Mouse (Mus musculus) neural tube, embryonic 13.5 days (tissue): Measurements from ENCODE around the gene Tmem174. TPM values are rescaled to one million over a fixed set of nuclear protein-coding genes. Genes with fewer than 3 reads are reported as not detected.

Experiments used
- ATAC-seq: fragments of 200-750 bp; cut with Nextera tagmentation; 2 replicates; pipeline ENCODE4 v1.8.0; 2017; ENCODE audit warnings: low read depth, mild to moderate bottlenecking, moderate TSS enrichment, moderate library complexity
- H3K27ac ChIP-seq: fragments of 300-500 bp; sonication (generic); replicated peaks from 2 replicates; pipeline ENCODE4 v1.5.1; 2015; ENCODE audit warnings: moderate library complexity, mild to moderate bottlenecking, inconsistent platforms
- H3K27me3 ChIP-seq: fragments of 300-500 bp; sonication (generic); 2 replicates; pipeline ENCODE4 v1.6.1; 2015; ENCODE audit warnings: mild to moderate bottlenecking, inconsistent platforms
- H3K36me3 ChIP-seq: fragments of 300-500 bp; sonication (generic); 2 replicates; pipeline ENCODE4 v1.6.1; 2015; ENCODE audit warnings: mild to moderate bottlenecking, inconsistent platforms
- H3K4me1 ChIP-seq: fragments of 300-500 bp; sonication (generic); replicated peaks from 2 replicates; pipeline ENCODE4 v1.6.1; 2015; ENCODE audit warnings: inconsistent platforms
- H3K4me2 ChIP-seq: fragments of 300-500 bp; sonication (generic); 2 replicates; pipeline ENCODE4 v1.6.1; 2015; ENCODE audit warnings: inconsistent platforms, mild to moderate bottlenecking, moderate library complexity
- H3K4me3 ChIP-seq: fragments of 300-500 bp; sonication (generic); 2 replicates; pipeline ENCODE4 v1.5.1; 2015; ENCODE audit warnings: mild to moderate bottlenecking, inconsistent platforms
- H3K9ac ChIP-seq: fragments of 300-500 bp; sonication (generic); 2 replicates; pipeline ENCODE4 v1.6.1; 2015; ENCODE audit warnings: moderate library complexity, mild to moderate bottlenecking, inconsistent platforms
- H3K9me3 ChIP-seq: fragments of 300-500 bp; sonication (generic); 2 replicates; pipeline ENCODE4 v1.6.1; 2016; ENCODE audit warnings: inconsistent platforms
- WGBS: fragments of 180-500 bp; shearing (Covaris S2); methylation state at CpG from one replicate; pipeline ENCODE4 v1.1.7; 2015; 5-methylcytosine and 5-hydroxymethylcytosine counted together
- polyA plus RNA-seq: library from polyadenylated mRNA; unstranded; fragments of >200 nt; fragmentation: Nextera tagmentation; extraction: Ambion mirVana; gene quantifications from 2 replicates; pipeline ENCODE4 v1.2.1, GENCODE M21; 2015

Gene Tmem174
- not detected in 2 replicates for polyA plus RNA-seq

GRCm38 (mm10) chr13:98637145-98637544 lies at the start of gene Tmem174:
Gene Tmem174, minus strand, starts transcription at chr13:98637410.
- Histone ChIP-seq H3K9ac (no peak within 1 kb of the TSS), H3K27ac (no peak within 1 kb of the TSS), H3K9me3 (no peaks in the 10 kb centered on the region), H3K4me1 (no peaks in the 10 kb centered on the region), H3K36me3 (no peaks in the 10 kb centered on the region), H3K4me2 (0 out of 2 replicates have a peak within 1 kb of the TSS, but pooled peaks have one; percentile 3), H3K27me3 (no peaks in the 10 kb centered on the region; the same call in 1 of the 2 replicates), H3K4me3 (no peak within 1 kb of the TSS)
- ATAC-seq, result no peak
- WGBS, result 91% methylated on average over 12 of the region's 12 CpGs

GRCm38 (mm10) chr13:98684144-98684900 lies 47.1 kb upstream of the Tmem174 start:
- Histone ChIP-seq H3K36me3 (no peaks in the 10 kb centered on the region), H3K4me2 (no peak overlapping the region), H3K27me3 (no peaks in the 10 kb centered on the region), H3K9me3 (0 out of 2 replicates have a peak, but pooled peaks cover 3% of the 10 kb centered on the region), H3K4me3 (no peak overlapping the region), H3K9ac (no peak overlapping the region), H3K4me1 (peaks cover 9% of the 10 kb centered on the region), H3K27ac (no peak overlapping the region)
- 52% methylated on average over 9 of the region's 9 CpGs for WGBS
- no peak for ATAC-seq

GRCm38 (mm10) chr13:98683412-98683811 lies 46.2 kb upstream of the Tmem174 start:
- no peaks in the 10 kb centered on the region for H3K36me3 ChIP-seq
- peaks cover 9% of the 10 kb centered on the region for H3K4me1 ChIP-seq
- H3K27ac ChIP-seq, result no peak overlapping the region
- WGBS, result 80% methylated on average over 2 of the region's 2 CpGs
- no peak overlapping the region for H3K4me3 ChIP-seq
- H3K27me3 ChIP-seq, result no peaks in the 10 kb centered on the region
- no peak overlapping the region for H3K4me2 ChIP-seq
- H3K9ac ChIP-seq, result no peak overlapping the region
- ATAC-seq, result no peak
- H3K9me3 ChIP-seq, result 0 out of 2 replicates have a peak, but pooled peaks cover 3% of the 10 kb centered on the region

GRCm38 (mm10) chr13:98680470-98681060 lies 43.4 kb upstream of the Tmem174 start:
- Histone ChIP-seq H3K9ac (no peak overlapping the region), H3K36me3 (no peaks in the 10 kb centered on the region), H3K9me3 (0 out of 2 replicates have a peak, but pooled peaks cover 3% of the 10 kb centered on the region), H3K4me3 (no peak overlapping the region), H3K27me3 (no peaks in the 10 kb centered on the region), H3K27ac (no peak overlapping the region), H3K4me2 (no peak overlapping the region), H3K4me1 (no peaks in the 10 kb centered on the region)
- ATAC-seq, result no peak
- 88% methylated on average over 5 of the region's 5 CpGs for WGBS

- 55% methylated on average over 4 of the region's 4 CpGs for WGBS
- H3K36me3 ChIP-seq, result no peaks in the 10 kb centered on the region
Measured at GRCm38 (mm10) chr13:98679631-98680041, 42.4 kb upstream of the Tmem174 start.

GRCm38 (mm10) chr13:98679230-98679629 lies 42.0 kb upstream of the Tmem174 start:
- Histone ChIP-seq H3K4me2 (no peak overlapping the region), H3K4me1 (no peaks in the 10 kb centered on the region), H3K36me3 (no peaks in the 10 kb centered on the region), H3K9me3 (0 out of 2 replicates have a peak, but pooled peaks cover 3% of the 10 kb centered on the region), H3K4me3 (no peak overlapping the region), H3K27ac (no peak overlapping the region), H3K27me3 (no peaks in the 10 kb centered on the region), H3K9ac (no peak overlapping the region)
- WGBS, result 90% methylated on average over 1 of the region's 1 CpGs
- no peak for ATAC-seq

More at GRCm38 (mm10) chr13:98679631-98680041, 42.4 kb upstream of the Tmem174 start:
- Histone ChIP-seq H3K4me1 (no peaks in the 10 kb centered on the region), H3K27ac (no peak overlapping the region), H3K9me3 (0 out of 2 replicates have a peak, but pooled peaks cover 3% of the 10 kb centered on the region), H3K9ac (no peak overlapping the region), H3K4me3 (no peak overlapping the region), H3K27me3 (no peaks in the 10 kb centered on the region), H3K4me2 (no peak overlapping the region)
- ATAC-seq, result no peak

- Histone ChIP-seq H3K27ac (no peak overlapping the region), H3K4me3 (no peak overlapping the region), H3K27me3 (no peaks in the 10 kb centered on the region), H3K9me3 (no peaks in the 10 kb centered on the region), H3K36me3 (no peaks in the 10 kb centered on the region), H3K4me1 (no peaks in the 10 kb centered on the region), H3K4me2 (no peak overlapping the region), H3K9ac (no peak overlapping the region)
- 74% methylated on average over 4 of the region's 4 CpGs for WGBS
- ATAC-seq, result no peak
Measured at GRCm38 (mm10) chr13:98673922-98674321, 36.7 kb upstream of the Tmem174 start.

- no peak overlapping the region for H3K4me2 ChIP-seq
- 83% methylated on average over 3 of the region's 3 CpGs for WGBS
- no peaks in the 10 kb centered on the region for H3K27me3 ChIP-seq
- no peak overlapping the region for H3K4me3 ChIP-seq
- H3K4me1 ChIP-seq, result no peaks in the 10 kb centered on the region
- no peak overlapping the region for H3K27ac ChIP-seq
- no peak for ATAC-seq
- no peak overlapping the region for H3K9ac ChIP-seq
- H3K36me3 ChIP-seq, result no peaks in the 10 kb centered on the region
- no peaks in the 10 kb centered on the region for H3K9me3 ChIP-seq
Measured at GRCm38 (mm10) chr13:98669296-98669695, 32.1 kb upstream of the Tmem174 start.

- Histone ChIP-seq H3K4me3 (no peak overlapping the region), H3K36me3 (no peaks in the 10 kb centered on the region), H3K9me3 (no peaks in the 10 kb centered on the region), H3K27me3 (no peaks in the 10 kb centered on the region), H3K27ac (no peak overlapping the region), H3K4me1 (no peaks in the 10 kb centered on the region), H3K4me2 (no peak overlapping the region), H3K9ac (no peak overlapping the region)
- 83% methylated on average over 3 of the region's 3 CpGs for WGBS
- ATAC-seq, result no peak
Measured at GRCm38 (mm10) chr13:98667316-98667715, 30.1 kb upstream of the Tmem174 start.

- ATAC-seq, result no peak
- Histone ChIP-seq H3K27ac (no peak overlapping the region), H3K4me1 (no peaks in the 10 kb centered on the region), H3K9me3 (no peaks in the 10 kb centered on the region), H3K9ac (no peak overlapping the region), H3K4me3 (no peak overlapping the region), H3K4me2 (no peak overlapping the region), H3K36me3 (no peaks in the 10 kb centered on the region), H3K27me3 (no peaks in the 10 kb centered on the region)
- 92% methylated on average over 10 of the region's 10 CpGs for WGBS
Measured at GRCm38 (mm10) chr13:98665240-98665639, 28.0 kb upstream of the Tmem174 start.

GRCm38 (mm10) chr13:98662173-98662675 lies 25.0 kb upstream of the Tmem174 start:
- H3K36me3 ChIP-seq, result no peaks in the 10 kb centered on the region
- no peak overlapping the region for H3K4me3 ChIP-seq
- no peaks in the 10 kb centered on the region for H3K4me1 ChIP-seq
- no peaks in the 10 kb centered on the region for H3K27me3 ChIP-seq
- no peak overlapping the region for H3K4me2 ChIP-seq
- 86% methylated on average over 4 of the region's 4 CpGs for WGBS
- ATAC-seq, result no peak
- H3K9ac ChIP-seq, result no peak overlapping the region
- H3K27ac ChIP-seq, result no peak overlapping the region
- H3K9me3 ChIP-seq, result no peaks in the 10 kb centered on the region

- Histone ChIP-seq H3K36me3 (no peaks in the 10 kb centered on the region), H3K27ac (no peak overlapping the region), H3K4me2 (no peak overlapping the region), H3K9me3 (no peaks in the 10 kb centered on the region), H3K4me1 (0 out of 2 replicates have a peak, but pooled peaks cover 6% of the 10 kb centered on the region), H3K4me3 (no peak overlapping the region), H3K27me3 (no peaks in the 10 kb centered on the region), H3K9ac (no peak overlapping the region)
- ATAC-seq, result no peak
- WGBS, result 76% methylated on average over 16 of the region's 16 CpGs
Measured at GRCm38 (mm10) chr13:98656034-98656471, 18.8 kb upstream of the Tmem174 start.
